Mouse (Mus musculus) ES-E14 (cell line): ENCODE measurements around the gene Plch2. TPM values are rescaled to one million over a fixed set of nuclear protein-coding genes. Genes with fewer than 3 reads are reported as not detected.

ENCODE experiments used
- DNase-seq: peaks from one replicate; pipeline ENCODE4 v3.0.0-alpha.2; 2013; ENCODE audit warnings: low read depth, low spot score
- H3K27ac ChIP-seq: 2 replicates; pipeline ENCODE4 v1.5.1; 2012; ENCODE audit warnings: low read depth, mild to moderate bottlenecking, low read length, moderate library complexity, mixed read lengths; ENCODE audit not compliant: poor library complexity, insufficient read depth, severe bottlenecking
- H3K36me3 ChIP-seq: 2 replicates; pipeline ENCODE4 v1.6.1; 2012; ENCODE audit warnings: mild to moderate bottlenecking, low read length, moderate library complexity, mixed read lengths; ENCODE audit not compliant: control insufficient read depth, poor library complexity, insufficient read depth, severe bottlenecking
- H3K4me1 ChIP-seq, 2 experiments: fragments of 150-350 bp in 1 of 2; sonication (generic) in 1 of 2; 2 replicates each; pipeline ENCODE4 v1.6.1; 2012; ENCODE audit warnings: low read length in 2 of 2, mild to moderate bottlenecking in 1 of 2, mixed read lengths in 1 of 2; ENCODE audit not compliant: control insufficient read depth in 2 of 2, insufficient read depth in 2 of 2, poor library complexity in 1 of 2
- H3K4me3 ChIP-seq, 2 experiments: fragments of 150-350 bp in 1 of 2; sonication (generic) in 1 of 2; 2 replicates each; pipeline ENCODE4 v1.5.1; 2012; ENCODE audit warnings: low read length in 2 of 2, low read depth in 1 of 2, mild to moderate bottlenecking in 1 of 2, mixed read lengths in 1 of 2; ENCODE audit not compliant: insufficient read depth in 1 of 2, poor library complexity in 1 of 2, severe bottlenecking in 1 of 2
- H3K9ac ChIP-seq: 2 replicates; pipeline ENCODE4 v1.6.1; 2012; ENCODE audit warnings: low read depth, mild to moderate bottlenecking, low read length, mixed read lengths; ENCODE audit not compliant: poor library complexity, insufficient read depth, severe bottlenecking
- H3K9me3 ChIP-seq: fragments of 150-350 bp; sonication (generic); 2 replicates; pipeline ENCODE4 v1.6.1; 2012; ENCODE audit warnings: low read depth, mild to moderate bottlenecking, low read length; ENCODE audit not compliant: control insufficient read depth, insufficient read depth
- CHD2 ChIP-seq: IDR thresholded peaks from 2 replicates; pipeline ENCODE4 v1.6.1; 2014; ENCODE audit warnings: mild to moderate bottlenecking, low read depth, low read length, inconsistent platforms
- HCFC1 ChIP-seq: IDR thresholded peaks from 2 replicates; pipeline ENCODE4 v1.6.1; 2012; ENCODE audit warnings: low read length, inconsistent platforms, borderline replicate concordance; ENCODE audit not compliant: insufficient read depth
- MAFK ChIP-seq: IDR thresholded peaks from 2 replicates; pipeline ENCODE4 v1.6.1; 2014; ENCODE audit warnings: mild to moderate bottlenecking, low read depth, low read length, inconsistent platforms; ENCODE audit not compliant: insufficient read depth
- ZC3H11A ChIP-seq: IDR thresholded peaks from 2 replicates; pipeline ENCODE4 v1.6.1; 2012; ENCODE audit warnings: low read depth, mild to moderate bottlenecking, inconsistent platforms, low read length, borderline replicate concordance
- ZNF384 ChIP-seq: IDR thresholded peaks from 2 replicates; pipeline ENCODE4 v1.6.1; 2012; ENCODE audit warnings: low read depth, low read length, inconsistent platforms
- in situ Hi-C, 2 experiments: fragments of 600-800 bp; cut with MboI; formaldehyde crosslinking; loops; one replicate each; pipeline ENCODE4 v1.15.1; 2025; ENCODE audit warnings: low sequenced_read_pairs in 2 of 2, inconsistent platforms in 1 of 2; ENCODE audit not compliant: unreplicated experiment in 2 of 2
- total RNA-seq: library from RNA; depleted of rRNA; stranded (reverse); fragments of 300-350 nt; gene quantifications from 2 replicates; pipeline ENCODE4 v1.2.3, GENCODE M21; 2012

The Plch2 gene
- total RNA-seq, 1 experiment = 0.94 TPM

DNA sequence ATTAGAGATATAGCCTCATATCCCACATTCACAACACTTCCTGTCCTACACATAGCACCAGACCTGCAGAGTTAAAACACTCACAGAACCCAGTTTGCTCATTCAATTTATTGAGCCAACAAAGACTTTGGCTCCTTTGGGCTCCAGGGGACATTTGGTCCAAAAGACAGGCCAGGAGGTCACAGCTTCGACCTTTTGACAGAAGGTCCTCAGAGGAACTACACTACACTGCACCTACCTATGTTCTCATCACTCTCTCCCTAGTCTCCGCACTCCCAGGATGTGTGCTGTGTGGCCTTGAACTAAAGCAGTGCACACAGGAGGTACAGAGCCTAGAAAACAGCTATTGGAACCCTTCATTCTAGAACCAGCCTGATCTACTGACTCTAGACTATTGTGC lies 19.2 kb upstream of the Plch2 start:
- H3K36me3 ChIP-seq = peaks cover 62% of the 10 kb centered on the region
- DNase-seq = no peak
- TF ChIP-seq ZC3H11A = no peak
- no peak for TF ChIP-seq HCFC1
- no peak for TF ChIP-seq ZNF384
- no peak for TF ChIP-seq MAFK
- TF ChIP-seq CHD2 = no peak
- H3K4me1 ChIP-seq = peaks cover 0 to 11% of the 10 kb centered on the region in 2 experiments; a peak in 1 of 4 replicates
- no peak overlapping the region for H3K9ac ChIP-seq
- H3K4me3 ChIP-seq = no peak overlapping the region
- in situ Hi-C loops = no loop called here
- H3K27ac ChIP-seq = no peak overlapping the region
- no peaks in the 10 kb centered on the region for H3K9me3 ChIP-seq

DNA sequence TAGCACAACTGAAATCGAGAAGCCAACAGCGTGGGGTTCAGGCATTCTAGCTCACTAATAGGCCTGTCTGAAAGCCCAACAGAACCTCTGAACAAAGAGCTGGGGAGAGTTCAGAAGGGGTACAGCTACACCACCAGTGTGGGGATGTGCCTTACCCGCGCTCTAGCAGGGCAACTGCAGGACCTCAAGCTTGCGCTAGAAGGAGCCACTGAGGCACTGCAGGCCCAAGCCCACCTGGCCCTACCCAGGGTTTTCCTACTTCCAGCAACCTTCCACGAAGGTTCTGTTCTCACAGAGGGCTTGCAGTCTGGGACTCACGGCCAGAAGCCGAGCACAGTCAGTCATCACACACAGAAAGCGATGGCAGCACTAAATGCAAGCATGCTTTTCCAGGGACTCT lies 18.6 kb upstream of the Plch2 start:
- Histone ChIP-seq H3K9me3 (no peaks in the 10 kb centered on the region), H3K36me3 (peaks cover 64% of the 10 kb centered on the region), H3K4me3 (no peak overlapping the region), H3K27ac (no peak overlapping the region), H3K9ac (no peak overlapping the region), H3K4me1 (peaks cover 0 to 11% of the 10 kb centered on the region in 2 experiments; a peak in 1 of 4 replicates)
- in situ Hi-C loops = no loop called here
- TF ChIP-seq ZNF384 = no peak
- no peak for DNase-seq

DNA sequence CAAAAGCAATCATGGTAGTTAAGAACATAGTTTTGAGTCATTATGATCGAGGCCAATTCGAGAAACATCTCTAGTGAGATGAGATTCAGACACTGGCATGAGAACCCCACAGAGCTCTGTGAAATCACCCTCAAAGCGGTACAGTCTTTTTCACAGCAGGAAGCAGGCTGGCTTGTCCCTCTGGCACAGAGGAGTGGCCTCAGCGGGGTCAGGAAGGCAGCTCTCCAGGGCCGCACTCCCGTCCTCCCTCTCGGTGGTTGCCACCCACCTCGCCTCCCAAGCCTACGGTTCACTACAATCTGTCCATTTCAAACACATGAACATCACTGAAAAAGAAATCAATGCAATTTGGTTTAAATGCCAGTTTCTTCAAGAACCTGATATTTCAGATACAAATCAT lies 17.8 kb upstream of the Plch2 start:
- H3K4me1 ChIP-seq = peaks cover 0 to 11% of the 10 kb centered on the region in 2 experiments; a peak in 1 of 4 replicates
- peaks cover 68% of the 10 kb centered on the region for H3K36me3 ChIP-seq
- TF ChIP-seq ZC3H11A = no peak
- no peak for TF ChIP-seq HCFC1
- no peak for TF ChIP-seq ZNF384
- no peak for TF ChIP-seq CHD2
- TF ChIP-seq MAFK = no peak

DNA sequence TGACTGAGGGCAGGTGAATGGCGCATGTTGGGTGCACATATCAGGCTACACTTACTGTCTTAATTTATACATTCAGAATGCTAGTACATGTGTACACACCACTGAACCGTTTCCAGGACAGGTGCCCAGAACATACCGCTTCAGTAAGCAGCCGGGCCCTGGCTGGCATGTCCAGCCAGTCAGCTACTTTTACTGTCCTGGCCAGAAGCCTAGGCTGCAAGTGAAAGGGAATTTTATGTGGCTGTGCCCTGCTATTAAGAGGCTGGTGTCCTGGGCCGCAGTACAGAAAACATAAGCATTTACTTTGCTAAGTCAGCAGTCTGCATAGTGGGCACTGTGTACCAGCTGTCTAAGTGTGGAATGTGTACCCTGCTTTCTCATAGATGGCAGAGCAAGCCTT lies 14.3 kb upstream of the Plch2 start:
- H3K36me3 ChIP-seq = peaks cover 59% of the 10 kb centered on the region
- H3K9ac ChIP-seq = no peak overlapping the region
- H3K4me1 ChIP-seq = peaks cover 0 to 4% of the 10 kb centered on the region in 2 experiments; a peak in 1 of 4 replicates
- TF ChIP-seq ZC3H11A (no peak), MAFK (no peak), HCFC1 (no peak), ZNF384 (no peak), CHD2 (no peak)
- no peak overlapping the region for H3K4me3 ChIP-seq
- in situ Hi-C loops = no loop called here
- H3K27ac ChIP-seq = no peak overlapping the region
- DNase-seq = no peak
- no peaks in the 10 kb centered on the region for H3K9me3 ChIP-seq

More for the DNA sequence above, 17.8 kb upstream of the Plch2 start:
- in situ Hi-C loops = no loop called here
- H3K9ac ChIP-seq = no peak overlapping the region
- no peak overlapping the region for H3K4me3 ChIP-seq
- no peaks in the 10 kb centered on the region for H3K9me3 ChIP-seq
- H3K27ac ChIP-seq = no peak overlapping the region
- DNase-seq = no peak

DNA sequence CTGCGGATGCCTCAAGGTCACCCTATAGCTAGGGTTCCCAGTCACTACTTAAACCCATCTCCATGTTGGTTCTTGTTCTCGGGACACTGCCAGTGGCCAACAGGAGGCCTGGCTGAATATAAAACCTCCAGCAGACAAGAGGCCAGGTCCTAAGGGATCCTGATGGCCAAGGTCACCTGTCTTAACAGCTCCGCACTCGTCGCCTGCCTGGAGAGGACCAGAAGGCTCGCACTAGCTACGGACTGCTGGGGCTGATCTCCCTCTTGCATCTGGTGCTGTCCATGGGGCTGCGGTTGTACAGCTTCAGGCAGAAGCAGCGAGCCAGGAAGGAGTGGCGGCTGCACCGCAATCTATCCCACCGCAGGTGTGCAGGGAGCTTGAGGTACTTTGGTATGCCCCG lies 13.6 kb upstream of the Plch2 start:
- Histone ChIP-seq H3K4me1 (peaks cover 0 to 6% of the 10 kb centered on the region in 2 experiments; a peak in 1 of 4 replicates), H3K9ac (no peak overlapping the region), H3K4me3 (no peak overlapping the region), H3K36me3 (peaks cover 52% of the 10 kb centered on the region), H3K27ac (no peak overlapping the region), H3K9me3 (no peaks in the 10 kb centered on the region)
- in situ Hi-C loops = no loop called here
- TF ChIP-seq ZNF384 (no peak), ZC3H11A (no peak), CHD2 (no peak), HCFC1 (no peak), MAFK (no peak)
- DNase-seq = no peak
